10 mouse cellular contexts compared by ENCODE assay signal in genomic region chr8:61404178-61404560, GRCm38 (mm10).
DNase-seq lines count a peak whose midpoint lies in the region; ATAC-seq and TF ChIP-seq lines count a peak whose summit lies in the region.
"Had no signal": no experiment of that assay in that cellular context is flagged by ENCODE, and none has a peak within 500 bp of the region (broad histone marks: within the 10 kb centered on the region; RNA-seq: fewer than 3 reads in every experiment).

No protein-coding gene starts in this region.

- H3K27ac ChIP-seq in lung, embryonic 14.5 days (ENCODE audit: low read depth), result no peak overlapping the region
- H3K27ac ChIP-seq in forebrain, postnatal 0 days (ENCODE audit: low read depth, low read length), result no peak overlapping the region
- peak overlapping the region; percentile 44; the same call in 1 of the 2 replicates for H3K27ac ChIP-seq in limb, embryonic 13.5 days
- H3K27ac ChIP-seq in testis, adult 2 months (ENCODE audit: control insufficient read depth, insufficient read depth, low read depth, low read length), result peak overlapping the region; percentile 7; the same call in 1 of the 2 replicates
- H3K27ac ChIP-seq: liver, embryonic 12.5 days had no signal

- H3K4me2 ChIP-seq in lung, embryonic 14.5 days, result no peak overlapping the region
- H3K4me2 ChIP-seq in forebrain, postnatal 0 days (ENCODE audit: low read depth), result no peak overlapping the region
- H3K4me2 ChIP-seq in limb, embryonic 13.5 days (replicated peaks), result no peak overlapping the region
- H3K4me2 ChIP-seq: liver, embryonic 12.5 days had no signal

- WGBS in lung, embryonic 14.5 days, result 55% methylated on average over 3 of the region's 3 CpGs
- 16% methylated on average over 3 of the region's 3 CpGs for WGBS in forebrain, postnatal 0 days
- 33% methylated on average over 3 of the region's 3 CpGs for WGBS in limb, embryonic 13.5 days

- no peak for DNase-seq in lung, embryonic 14.5 days
- DNase-seq in lung, postnatal 25 days (ENCODE audit: low spot score), result no peak
- DNase-seq in forebrain, postnatal 0 days, result no peak
- DNase-seq in spleen, postnatal 36 days (ENCODE audit: low spot score in 2 of 2), result no peak
- no peak for DNase-seq in heart, postnatal 25 days (ENCODE audit: low spot score)
- no peak for DNase-seq in urinary bladder, postnatal 14 days (ENCODE audit: low spot score)

- TF ChIP-seq POLR2A in testis, adult 2 months (IDR thresholded peaks at IDR 0.05; ENCODE audit: control insufficient read depth, low read depth, low read length), result no peak

- no peak for TF ChIP-seq CTCF in lung, embryonic 14.5 days (IDR thresholded peaks at IDR 0.05; ENCODE audit: low read depth)
- no peak for TF ChIP-seq CTCF in forebrain, postnatal 0 days (IDR thresholded peaks at IDR 0.05; ENCODE audit: low read depth)
- no peak for TF ChIP-seq CTCF in testis, adult 2 months (IDR thresholded peaks at IDR 0.05; ENCODE audit: control insufficient read depth, insufficient read depth, insufficient replicate concordance, low read depth, low read length)

- ATAC-seq in lung, embryonic 14.5 days (ENCODE audit: insufficient read depth), result 0 out of 2 replicates have a peak, but pooled peaks have one; percentile 30
- ATAC-seq in forebrain, postnatal 0 days, result peak; percentile 49; the same call in 1 of the 2 replicates
- ATAC-seq in limb, embryonic 13.5 days (ENCODE audit: low FRiP score, low read depth), result peak; percentile 76
- ATAC-seq: liver, embryonic 12.5 days had no signal

- no peaks in the 10 kb centered on the region for H3K9me3 ChIP-seq in lung, embryonic 14.5 days (ENCODE audit: low read depth, low read length)
- no peaks in the 10 kb centered on the region for H3K9me3 ChIP-seq in forebrain, postnatal 0 days (ENCODE audit: low read length)
- H3K9me3 ChIP-seq in limb, embryonic 13.5 days, result no peaks in the 10 kb centered on the region
- H3K9me3 ChIP-seq: liver, embryonic 12.5 days had no signal

- no peaks in the 10 kb centered on the region for H3K36me3 ChIP-seq in lung, embryonic 14.5 days (ENCODE audit: insufficient read depth)
- no peaks in the 10 kb centered on the region for H3K36me3 ChIP-seq in forebrain, postnatal 0 days (ENCODE audit: insufficient read depth)
- no peaks in the 10 kb centered on the region for H3K36me3 ChIP-seq in limb, embryonic 13.5 days
- H3K36me3 ChIP-seq in testis, adult 2 months (ENCODE audit: control insufficient read depth, insufficient read depth, low read length), result no peaks in the 10 kb centered on the region
- H3K36me3 ChIP-seq: liver, embryonic 12.5 days had no signal

- 0 out of 2 replicates have a peak, but pooled peaks cover 4% of the 10 kb centered on the region for H3K4me1 ChIP-seq in lung, embryonic 14.5 days (ENCODE audit: insufficient read depth)
- H3K4me1 ChIP-seq in forebrain, postnatal 0 days (ENCODE audit: insufficient read depth), result peaks cover 4% of the 10 kb centered on the region; the same call in 1 of the 2 replicates
- peaks cover 21% of the 10 kb centered on the region for H3K4me1 ChIP-seq in limb, embryonic 13.5 days
- H3K4me1 ChIP-seq in testis, adult 2 months (ENCODE audit: control insufficient read depth, insufficient read depth, low read length), result no peaks in the 10 kb centered on the region
- H3K4me1 ChIP-seq: liver, embryonic 12.5 days had no signal

- H3K27me3 ChIP-seq in lung, embryonic 14.5 days (ENCODE audit: insufficient read depth, low read length), result no peaks in the 10 kb centered on the region
- no peaks in the 10 kb centered on the region for H3K27me3 ChIP-seq in forebrain, postnatal 0 days (ENCODE audit: insufficient read depth, low read length)
- H3K27me3 ChIP-seq in limb, embryonic 13.5 days, result no peaks in the 10 kb centered on the region
- H3K27me3 ChIP-seq in testis, adult 2 months (ENCODE audit: control insufficient read depth, insufficient read depth, low read length), result no peaks in the 10 kb centered on the region
- H3K27me3 ChIP-seq: CH12.LX; liver, embryonic 12.5 days had no signal

- no peak overlapping the region for H3K4me3 ChIP-seq in lung, embryonic 14.5 days (ENCODE audit: low read depth, low read length)
- no peak overlapping the region for H3K4me3 ChIP-seq in forebrain, postnatal 0 days (ENCODE audit: low read depth, low read length)
- H3K4me3 ChIP-seq in limb, embryonic 13.5 days, result no peak overlapping the region
- H3K4me3 ChIP-seq in testis, adult 2 months (ENCODE audit: control insufficient read depth, low read depth, low read length), result no peak overlapping the region
- H3K4me3 ChIP-seq: liver, embryonic 12.5 days had no signal

- intact Hi-C loops in heart, postnatal 25 days (cut with DNase I), result no loop called here

- H3K9ac ChIP-seq in lung, embryonic 14.5 days, result no peak overlapping the region
- H3K9ac ChIP-seq in forebrain, postnatal 0 days, result no peak overlapping the region
- no peak overlapping the region for H3K9ac ChIP-seq in limb, embryonic 13.5 days
- H3K9ac ChIP-seq: liver, embryonic 12.5 days had no signal

Comparison
In these comparisons a context has a peak if more than half of its experiments do, and no peak if none do; other contexts are left out.
1. H3K27ac ChIP-seq: peak in limb, embryonic 13.5 days (single experiment) and testis, adult 2 months (single experiment); none in lung, embryonic 14.5 days (single experiment) and forebrain, postnatal 0 days (single experiment).
2. Peak in every context shown above with its lines, with median percentiles within 50 percentile points of each other: ATAC-seq.